Mouse (Mus musculus): ENCODE results near the gene Tpra1. TPM values are rescaled to one million over a fixed set of nuclear protein-coding genes. Genes with fewer than 3 reads are reported as not detected.

Gene Tpra1
- polyA plus RNA-seq, 1 experiment from 2014 or later: 91.7 TPM

Other genes starting within 250 kb of the Tpra1 start
- gene Mgll, start 177.8 kb upstream of the Tpra1 start, polyA plus RNA-seq (2015; fragmentation: Nextera tagmentation; extraction: Ambion mirVana): 72.1 and 74.7 TPM in 2 replicates
- 42.4 and 45.4 TPM in 2 replicates for gene Abtb1, start 60.3 kb upstream of the Tpra1 start, polyA plus RNA-seq (2015; fragmentation: Nextera tagmentation; extraction: Ambion mirVana)
- 504 and 640 TPM in 2 replicates for gene Podxl2, start 27.2 kb upstream of the Tpra1 start, polyA plus RNA-seq (2015; fragmentation: Nextera tagmentation; extraction: Ambion mirVana)
- gene Mcm2, start 3.5 kb upstream of the Tpra1 start, polyA plus RNA-seq (2015; fragmentation: Nextera tagmentation; extraction: Ambion mirVana): 20.5 and 52.5 TPM in 2 replicates